Mouse (Mus musculus): ENCODE data around the gene Gm49380. TPM values are rescaled to one million over a fixed set of nuclear protein-coding genes. Genes with fewer than 3 reads are reported as not detected.
A peak's percentile ranks its signal among the peaks of the same experiment; 100 is the strongest.

Gene Gm49380
- total RNA-seq, 2 experiments from 2014 or later: 0.82 to 2.4 TPM

DNA sequence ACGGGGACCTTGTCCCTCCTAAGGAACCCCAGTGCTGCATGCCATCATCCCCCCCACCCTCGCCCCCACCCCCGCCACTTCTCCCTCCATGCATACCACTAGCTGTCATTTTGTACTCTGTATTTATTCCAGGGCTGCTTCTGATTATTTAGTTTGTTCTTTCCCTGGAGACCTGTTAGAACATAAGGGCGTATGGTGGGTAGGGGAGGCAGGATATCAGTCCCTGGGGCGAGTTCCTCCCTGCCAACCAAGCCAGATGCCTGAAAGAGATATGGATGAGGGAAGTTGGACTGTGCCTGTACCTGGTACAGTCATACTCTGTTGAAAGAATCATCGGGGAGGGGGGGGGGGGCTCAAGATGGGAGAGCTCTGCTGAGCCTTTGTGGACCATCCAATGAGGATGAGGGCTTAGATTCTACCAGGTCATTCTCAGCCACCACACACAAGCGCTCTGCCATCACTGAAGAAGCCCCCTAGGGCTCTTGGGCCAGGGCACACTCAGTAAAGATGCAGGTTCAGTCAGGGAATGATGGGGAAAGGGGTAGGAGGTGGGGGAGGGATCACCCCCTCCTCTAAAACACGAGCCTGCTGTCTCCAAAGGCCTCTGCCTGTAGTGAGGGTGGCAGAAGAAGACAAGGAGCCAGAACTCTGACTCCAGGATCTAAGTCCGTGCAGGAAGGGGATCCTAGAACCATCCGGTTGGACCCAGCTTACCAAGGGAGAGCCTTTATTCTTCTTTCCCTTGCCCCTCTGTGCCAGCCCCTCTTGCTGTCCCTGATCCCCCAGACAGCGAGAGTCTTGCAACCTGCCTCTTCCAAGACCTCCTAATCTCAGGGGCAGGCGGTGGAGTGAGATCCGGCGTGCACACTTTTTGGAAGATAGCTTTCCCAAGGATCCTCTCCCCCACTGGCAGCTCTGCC, 65.5 kb downstream of the Gm49380 start:
- DNase-seq: no peak

DNA sequence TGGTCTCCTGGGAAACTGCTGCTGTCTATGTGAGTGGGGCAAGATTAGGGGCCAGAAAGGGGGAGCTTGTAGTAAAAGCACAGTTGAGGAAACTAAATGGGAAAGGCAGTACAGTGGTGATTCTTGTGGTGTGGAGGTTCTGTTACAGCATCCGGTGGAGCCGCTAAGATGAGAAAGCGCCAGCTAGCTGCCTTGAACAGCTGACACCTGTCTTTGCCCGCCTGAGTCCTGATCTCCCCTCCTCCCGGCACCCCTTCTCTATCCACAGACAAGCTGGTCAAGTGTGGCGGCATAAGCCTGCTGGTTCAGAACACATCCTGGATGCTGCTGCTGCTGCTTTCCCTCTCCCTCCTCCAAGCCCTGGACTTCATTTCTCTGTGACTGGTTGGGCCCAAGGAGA, 66.2 kb downstream of the Gm49380 start:
- DNase-seq: no peak

DNA sequence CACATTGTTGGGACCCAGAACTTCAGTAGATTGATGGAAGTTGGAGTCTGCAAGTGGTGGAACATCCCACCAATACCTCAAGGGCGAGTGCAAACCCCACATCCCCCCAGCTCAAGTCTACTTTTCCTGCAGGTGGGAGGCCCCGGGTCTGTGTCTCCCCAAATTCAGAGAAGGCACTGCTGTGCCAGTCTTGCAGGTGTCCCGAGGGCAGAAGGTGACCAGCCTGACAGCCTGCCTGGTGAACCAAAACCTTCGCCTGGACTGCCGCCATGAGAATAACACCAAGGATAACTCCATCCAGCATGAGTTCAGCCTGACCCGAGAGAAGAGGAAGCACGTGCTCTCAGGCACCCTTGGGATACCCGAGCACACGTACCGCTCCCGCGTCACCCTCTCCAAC, 66.9 kb downstream of the Gm49380 start:
- DNase-seq: no peak

DNA sequence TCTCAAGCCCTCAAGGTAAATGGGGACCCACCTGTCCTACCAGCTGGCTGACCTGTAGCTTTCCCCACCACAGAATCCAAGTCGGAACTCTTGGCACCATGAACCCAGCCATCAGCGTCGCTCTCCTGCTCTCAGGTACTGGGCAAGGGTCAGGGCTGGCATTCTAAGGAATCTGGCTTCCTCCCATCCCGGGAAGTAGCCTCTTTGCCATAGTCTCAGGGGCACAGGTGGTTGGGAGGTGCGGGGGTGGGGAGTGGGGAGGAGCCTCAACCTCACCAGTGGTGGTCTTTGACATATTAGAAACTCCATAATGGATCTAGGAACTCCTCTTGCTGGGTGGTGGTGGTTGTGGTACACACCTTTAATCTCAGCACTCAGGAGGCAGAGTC, 67.4 kb downstream of the Gm49380 start:
- DNase-seq: no peak

DNA sequence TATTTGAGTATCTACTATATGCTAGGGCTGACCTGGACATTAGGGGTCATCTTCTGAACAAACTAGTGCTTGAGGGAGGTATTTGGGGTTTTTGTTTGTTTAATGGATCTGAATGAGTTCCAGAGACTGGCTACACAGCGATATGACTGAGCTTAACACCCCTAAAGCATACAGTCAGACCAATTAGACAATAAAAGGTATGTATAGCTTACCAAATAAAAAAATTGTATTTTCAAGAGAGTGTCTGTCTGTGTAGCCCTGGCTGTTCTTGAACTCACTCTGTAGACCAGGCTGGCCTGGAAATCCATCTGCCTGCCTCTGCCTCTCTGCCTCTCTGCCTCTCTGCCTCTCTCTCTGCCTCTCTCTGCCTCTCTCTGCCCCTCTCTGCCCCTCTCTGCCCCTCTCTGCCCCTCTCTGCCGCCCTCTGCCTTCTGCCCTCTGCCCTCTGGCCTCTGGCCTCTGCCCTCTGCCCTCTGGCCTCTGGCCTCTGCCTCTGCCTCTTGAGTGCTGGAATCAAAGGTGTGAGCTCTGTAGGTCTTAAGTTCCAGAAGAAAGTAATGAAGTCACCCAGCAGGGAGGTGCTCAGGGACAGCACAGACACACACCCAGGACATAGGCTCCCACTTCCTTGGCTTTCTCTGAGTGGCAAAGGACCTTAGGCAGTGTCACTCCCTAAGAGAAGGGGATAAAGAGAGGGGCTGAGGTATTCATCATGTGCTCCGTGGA, 68.0 kb downstream of the Gm49380 start:
- DNase-seq: no peak

DNA sequence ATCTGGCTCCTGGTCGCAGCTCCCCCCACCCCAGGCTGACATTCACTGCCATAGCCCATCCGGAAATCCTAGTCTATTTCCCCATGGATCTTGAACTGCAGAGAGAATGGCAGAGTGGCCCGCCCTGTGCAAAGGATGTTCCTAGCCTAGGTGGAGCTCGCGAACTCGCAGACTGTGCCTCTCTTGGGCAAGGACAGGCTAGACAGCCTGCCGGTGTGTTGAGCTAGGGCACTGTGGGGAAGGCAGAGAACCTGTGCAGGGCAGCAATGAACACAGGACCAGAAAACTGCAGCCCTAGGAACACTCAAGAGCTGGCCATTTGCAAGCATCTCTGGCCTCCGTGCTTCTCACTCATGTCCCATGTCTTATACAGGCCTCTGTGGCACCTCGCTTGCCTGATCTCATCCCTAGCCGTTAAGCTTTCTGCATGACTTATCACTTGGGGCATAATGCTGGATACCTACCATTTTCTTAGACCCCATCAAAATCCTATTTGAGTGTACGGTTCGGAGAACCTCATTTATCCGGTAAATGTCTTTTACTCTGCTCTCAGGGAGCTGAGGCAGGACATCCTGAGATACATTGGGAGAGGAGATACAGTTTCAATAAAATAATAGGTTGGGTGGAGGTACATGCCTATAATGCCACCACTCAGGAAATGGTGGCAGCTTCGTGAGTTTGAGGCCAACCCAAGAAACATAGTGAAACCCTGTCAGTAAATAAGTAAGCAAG, 68.7 kb downstream of the Gm49380 start:
- DNase-seq: no peak

DNA sequence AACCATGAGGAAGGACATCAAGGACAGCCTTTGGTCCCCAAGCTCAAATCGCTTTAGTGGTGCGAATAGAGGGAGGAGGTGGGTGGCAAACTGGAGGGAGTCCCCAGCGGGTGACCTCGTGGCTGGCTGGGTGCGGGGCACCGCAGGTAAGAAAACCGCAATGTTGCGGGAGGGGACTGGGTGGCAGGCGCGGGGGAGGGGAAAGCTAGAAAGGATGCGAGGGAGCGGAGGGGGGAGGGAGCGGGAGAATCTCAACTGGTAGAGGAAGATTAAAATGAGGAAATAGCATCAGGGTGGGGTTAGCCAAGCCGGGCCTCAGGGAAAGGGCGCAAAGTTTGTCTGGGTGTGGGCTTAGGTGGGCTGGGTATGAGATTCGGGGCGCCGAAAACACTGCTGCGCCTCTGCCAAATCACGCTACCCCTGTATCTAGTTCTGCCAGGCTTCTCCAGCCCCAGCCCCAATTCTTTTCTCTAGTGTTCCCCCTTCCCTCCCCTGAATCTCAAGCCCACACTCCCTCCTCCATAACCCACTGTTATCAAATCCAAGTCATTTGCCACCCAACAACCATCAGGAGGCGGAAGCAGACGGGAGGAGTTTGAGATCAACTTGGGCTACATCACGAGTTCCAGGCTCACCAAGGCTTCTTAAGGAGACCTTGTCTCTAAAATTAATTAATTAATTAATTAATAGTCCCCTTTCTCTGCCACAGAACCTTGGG, 69.4 kb downstream of the Gm49380 start:
- no peak for DNase-seq

DNA sequence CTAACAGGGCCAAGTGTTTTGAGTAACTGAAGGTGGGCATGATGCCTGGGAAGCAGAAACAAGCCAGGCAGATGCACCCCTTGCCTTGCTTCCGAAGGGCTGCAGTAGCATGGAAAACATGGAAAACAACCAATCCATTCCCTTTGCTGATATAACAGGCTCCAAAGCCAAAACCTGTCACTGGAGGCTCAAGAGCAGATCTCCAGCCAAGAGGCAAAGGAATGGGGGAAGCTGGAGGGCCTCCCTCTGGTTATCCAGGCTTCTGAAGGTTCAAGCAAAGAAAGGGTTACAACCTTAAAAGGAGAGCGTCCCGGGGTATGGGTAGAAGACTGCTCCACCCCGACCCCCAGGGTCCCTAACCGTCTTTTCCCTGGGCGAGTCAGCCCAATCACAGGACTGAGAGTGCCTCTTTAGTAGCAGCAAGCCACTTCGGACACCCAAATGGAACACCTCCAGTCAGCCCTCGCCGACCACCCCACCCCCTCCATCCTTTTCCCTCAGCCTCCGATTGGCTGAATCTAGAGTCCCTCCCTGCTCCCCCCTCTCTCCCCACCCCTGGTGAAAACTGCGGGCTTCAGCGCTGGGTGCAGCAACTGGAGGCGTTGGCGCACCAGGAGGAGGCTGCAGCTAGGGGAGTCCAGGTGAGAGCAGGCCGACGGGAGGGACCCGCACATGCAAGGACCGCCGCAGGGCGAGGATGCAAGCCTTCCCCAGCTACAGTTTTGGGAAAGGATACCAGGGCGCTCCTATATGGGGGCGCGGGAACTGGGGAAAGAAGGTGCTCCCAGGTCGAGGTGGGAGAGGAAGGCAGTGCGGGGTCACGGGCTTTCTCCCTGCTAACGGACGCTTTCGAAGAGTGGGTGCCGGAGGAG, 70.2 kb downstream of the Gm49380 start, which contains the start of gene Thy1:
Thy1 (plus strand) TSS at position 549 of the 872 bp plus-strand sequence.
- DNase-seq: peak; percentile 71

DNA sequence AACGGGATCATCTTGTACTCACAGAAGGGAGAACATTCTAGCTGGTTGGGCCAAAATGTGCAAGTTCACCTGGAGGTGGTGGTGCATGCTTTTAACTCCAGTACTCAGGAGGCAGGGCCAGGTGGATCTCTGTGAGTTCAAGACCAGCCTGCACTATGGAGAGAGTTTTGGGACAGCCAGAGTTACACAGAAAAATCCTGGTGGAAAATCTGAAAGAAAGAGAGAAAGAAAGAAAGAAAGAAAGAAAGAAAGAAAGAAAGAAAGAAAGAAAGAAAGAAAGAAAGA, 71.0 kb downstream of the Gm49380 start:
- DNase-seq: no peak

DNA sequence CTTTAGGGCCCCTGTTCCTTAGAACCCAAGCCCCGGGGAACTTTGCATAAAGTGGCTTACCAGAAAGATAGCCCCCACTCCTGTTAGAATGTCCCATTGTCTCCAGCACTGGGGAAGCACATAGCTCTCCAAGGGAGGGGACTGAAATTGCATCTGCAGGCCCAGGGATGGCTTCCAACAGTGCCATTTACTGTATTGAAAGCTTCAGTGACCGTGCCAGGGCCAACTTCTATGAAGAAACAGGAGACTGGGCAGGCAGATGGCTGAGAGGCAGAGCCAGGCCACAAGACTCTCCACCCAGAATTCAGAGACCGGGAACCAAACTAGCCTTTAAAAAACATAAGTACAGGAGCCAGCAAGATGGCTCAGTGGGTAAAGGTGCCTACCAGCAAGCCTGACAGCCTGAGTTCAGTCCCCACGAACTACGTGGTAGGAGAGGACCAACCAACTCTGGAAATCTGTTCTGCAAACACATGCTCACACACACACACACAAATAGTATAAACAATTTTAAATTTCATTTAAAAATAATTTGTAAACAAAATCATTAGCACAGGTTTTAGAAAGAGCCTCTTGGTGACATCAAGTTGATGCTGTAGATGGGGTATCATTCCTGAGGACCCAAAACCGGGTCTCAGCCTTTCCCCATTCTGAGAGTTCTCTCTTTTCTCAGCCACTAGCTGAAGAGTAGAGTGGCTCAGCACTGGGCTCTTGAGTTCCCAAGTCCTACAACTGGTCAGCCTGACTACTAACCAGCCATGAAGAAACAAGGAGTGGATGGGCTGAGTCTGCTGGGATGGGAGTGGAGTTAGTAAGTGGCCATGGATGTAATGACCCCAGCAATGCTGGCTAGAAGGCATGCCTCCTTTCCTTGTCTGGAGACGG, 71.5 kb downstream of the Gm49380 start:
- DNase-seq: no peak

DNA sequence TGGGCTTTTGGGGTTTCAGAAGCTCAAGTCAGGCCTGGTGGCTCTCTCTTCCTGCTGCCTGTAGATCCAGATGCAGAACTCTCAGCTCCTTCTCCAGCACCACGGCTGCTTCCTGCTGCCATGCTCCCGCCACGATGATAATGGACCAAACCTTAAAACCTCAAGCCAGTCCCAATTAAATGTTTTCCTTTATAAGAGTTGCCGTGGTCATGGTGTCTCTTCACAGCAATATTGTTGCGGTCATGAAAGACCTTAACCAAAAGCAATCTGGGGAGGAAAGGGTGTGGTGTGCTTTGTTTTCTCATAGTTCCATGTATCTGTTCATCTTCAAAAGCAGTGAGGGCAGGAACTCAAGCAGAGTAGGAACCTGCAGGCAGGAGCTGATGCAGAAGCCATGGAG, 76.2 kb downstream of the Gm49380 start:
- DNase-seq: no peak

DNA sequence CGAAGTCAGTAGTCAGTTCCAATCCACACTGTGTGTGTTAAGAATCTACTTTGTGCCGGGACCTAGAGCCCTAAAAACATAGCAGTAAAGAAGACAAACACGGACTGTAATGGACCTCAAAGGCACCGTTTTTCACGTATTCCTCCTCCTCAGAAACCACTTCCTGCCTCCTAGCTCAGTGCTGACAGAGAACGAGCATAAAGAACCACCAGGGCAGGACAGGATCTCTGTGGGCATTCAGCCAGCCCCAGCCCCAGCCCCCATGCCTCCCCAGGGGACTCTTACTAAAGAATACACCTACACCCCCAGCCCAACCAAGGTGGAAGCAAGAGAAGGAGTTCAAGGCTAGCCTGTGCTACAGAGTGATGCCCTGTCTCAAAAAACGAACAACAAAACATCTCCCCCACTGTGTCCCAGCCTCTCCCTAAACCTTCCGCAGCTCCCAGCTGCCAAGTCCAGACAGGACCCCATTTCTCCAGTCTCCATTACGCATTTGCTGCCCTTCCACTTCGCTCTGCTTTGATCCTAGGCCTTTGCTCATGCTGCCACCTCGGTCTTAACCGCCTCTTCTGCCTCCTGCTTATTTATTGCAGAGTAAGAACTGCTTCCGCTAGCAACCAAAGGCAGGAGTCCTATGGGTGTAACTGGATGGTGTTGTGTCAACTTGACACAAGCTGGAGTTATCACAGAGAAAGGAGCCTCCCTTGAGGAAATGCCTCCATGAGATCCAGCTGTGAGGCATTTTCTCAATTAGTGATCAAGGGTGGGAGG, 79.2 kb downstream of the Gm49380 start:
- no peak for DNase-seq

DNA sequence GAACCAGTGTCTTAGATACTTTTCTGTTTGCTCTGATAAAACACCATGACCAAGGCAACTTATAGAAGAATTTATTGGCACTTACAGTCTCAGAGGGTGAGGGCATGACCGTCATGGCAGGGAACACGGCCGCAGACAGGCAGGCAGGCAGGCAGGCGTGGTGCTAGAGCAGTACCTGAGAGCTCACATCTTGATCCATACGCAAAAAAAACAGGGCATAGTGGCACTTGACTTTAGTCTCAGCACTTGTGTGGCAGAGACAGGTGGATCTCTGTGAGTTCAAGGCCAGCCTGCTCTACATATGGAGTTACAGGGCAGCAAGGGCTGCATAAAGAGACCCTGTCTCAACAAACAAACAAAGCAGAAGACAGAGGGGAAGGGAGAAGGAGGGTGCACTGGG, 80.0 kb downstream of the Gm49380 start:
- no peak for DNase-seq

DNA sequence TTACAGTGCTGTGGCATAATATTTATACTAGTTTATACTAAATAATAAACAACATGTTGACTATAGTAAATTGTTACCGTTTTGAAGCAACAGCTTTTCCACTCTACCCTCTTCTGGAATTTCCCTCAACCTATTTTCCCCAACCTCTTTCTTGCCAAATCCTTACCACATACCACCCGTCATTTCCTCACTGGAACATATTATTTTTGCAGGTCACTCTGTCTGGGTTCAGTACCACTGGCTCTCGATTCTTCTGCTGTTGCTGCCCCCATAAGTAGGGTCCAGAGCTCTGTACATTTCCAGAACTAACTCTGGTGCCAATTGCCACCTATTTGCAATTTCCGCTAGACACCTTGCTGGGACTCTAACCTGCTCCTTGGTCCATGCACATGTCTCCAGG, 81.4 kb downstream of the Gm49380 start:
- no peak for DNase-seq

DNA sequence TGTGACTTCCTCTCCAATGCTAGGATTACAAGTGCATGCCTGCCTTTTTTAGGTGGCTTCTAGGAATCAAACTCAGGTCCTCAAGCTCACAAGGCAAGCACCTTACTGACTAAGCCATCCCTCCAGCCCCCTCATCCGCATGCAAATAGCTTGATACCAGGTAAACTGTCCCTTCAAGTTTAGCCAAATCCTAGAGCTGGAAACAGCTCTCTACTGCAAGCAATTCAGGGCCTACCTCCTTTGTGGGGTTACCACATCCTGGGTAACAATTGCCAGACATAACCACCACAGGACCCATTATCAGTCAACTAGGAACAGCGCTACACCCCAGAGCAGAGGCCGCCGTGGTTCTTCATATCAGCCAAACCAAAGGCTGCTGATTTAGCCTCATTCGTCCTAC, 82.2 kb downstream of the Gm49380 start:
- DNase-seq: no peak

DNA sequence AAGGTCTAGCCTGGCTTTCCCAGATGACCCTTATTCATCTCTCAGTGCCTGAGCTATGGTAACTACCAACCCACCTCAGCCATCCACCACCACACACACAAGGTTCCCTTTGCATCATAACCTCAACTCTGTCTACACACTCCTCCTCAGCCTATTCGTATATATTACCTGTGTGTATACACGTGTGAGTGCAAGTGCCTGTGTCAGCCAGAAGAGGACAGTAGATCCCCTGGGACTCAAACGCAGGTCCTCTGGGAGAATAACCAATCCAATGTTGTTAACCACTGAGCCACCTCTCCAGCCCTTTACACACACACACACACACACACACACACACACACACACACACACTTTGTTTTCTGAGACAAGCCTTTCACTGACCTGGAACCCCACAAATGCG, 82.7 kb downstream of the Gm49380 start:
- no peak for DNase-seq

DNA sequence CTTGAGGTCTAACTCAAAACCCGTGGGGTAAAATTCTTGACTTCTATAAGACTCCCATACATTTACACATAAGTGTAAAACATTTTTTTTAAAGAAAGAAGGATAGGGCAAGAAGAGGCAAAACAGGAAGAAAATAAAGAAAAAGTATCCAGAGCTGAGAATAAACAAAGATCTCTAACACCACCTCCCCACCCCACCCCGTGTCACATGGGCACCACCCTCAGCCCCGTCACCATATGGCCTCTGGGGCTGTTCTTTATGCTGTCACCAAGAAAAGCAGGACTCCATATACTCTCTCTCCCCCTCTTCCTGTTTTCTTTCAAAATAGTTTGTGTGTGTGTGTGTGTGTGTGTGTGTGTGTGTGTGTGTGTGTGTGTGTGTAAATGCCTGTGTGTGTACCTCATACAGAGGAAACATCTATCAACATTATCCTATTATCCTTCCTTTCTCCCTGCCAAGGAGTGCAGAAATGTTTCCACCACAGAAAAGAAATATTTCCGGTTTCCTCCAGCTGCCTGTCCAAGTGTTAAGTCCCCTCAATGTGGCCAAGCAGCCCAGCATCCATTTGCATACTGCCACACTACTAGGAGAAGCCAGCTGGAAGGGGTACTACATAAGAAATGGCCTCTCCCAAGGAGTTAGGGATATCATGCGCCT, 83.6 kb downstream of the Gm49380 start:
- no peak for DNase-seq

DNA sequence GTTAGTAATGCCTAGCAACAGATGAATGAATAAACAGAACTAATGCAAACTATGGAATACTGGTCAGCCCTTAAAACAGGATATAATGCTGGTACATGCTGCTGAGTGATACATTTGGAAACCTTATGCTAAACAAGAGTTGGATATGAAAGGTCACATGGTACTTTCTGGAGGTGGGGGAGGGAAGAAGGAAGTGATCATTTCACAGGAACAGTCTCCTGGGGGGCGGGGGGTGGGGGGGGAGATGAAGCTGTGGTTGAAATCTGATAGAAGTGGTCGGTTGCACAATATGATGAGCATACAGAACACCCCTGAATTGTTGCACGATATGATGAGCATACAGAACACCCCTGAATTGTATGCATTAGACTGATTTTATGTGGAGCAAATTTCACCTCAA, 89.2 kb downstream of the Gm49380 start:
- no peak for DNase-seq

Measured in gastrocnemius, postnatal 25 days (tissue).